Mouse (Mus musculus): ENCODE data around the gene Lztr1.

- TF ChIP-seq CTCF (IDR thresholded peaks at IDR 0.05) = no peak
- no peak for TF ChIP-seq POLR2A (IDR thresholded peaks at IDR 0.05; ENCODE audit: insufficient read depth, low read depth, low read length)
- TF ChIP-seq EP300 (IDR thresholded peaks at IDR 0.05; ENCODE audit: insufficient read depth, low read depth, low read length) = no peak
These were observed 2.2 kb downstream of the Lztr1 start for GRCm38 (mm10) chr16:17510686-17511085.
